Mouse (Mus musculus) embryonic facial prominence, embryonic 11.5 days (tissue): ENCODE results near the gene Bcl11b. TPM values are rescaled to one million over a fixed set of nuclear protein-coding genes. Genes with fewer than 3 reads are reported as not detected.

Source experiments
- ATAC-seq: fragments of 200-750 bp; cut with Nextera tagmentation; replicated peaks from 2 replicates; pipeline ENCODE4 v1.8.0; 2017; ENCODE audit warnings: low read depth; ENCODE audit not compliant: insufficient number of reproducible peaks, low FRiP score, low TSS enrichment
- DNase-seq: peaks from one replicate; pipeline ENCODE4 v3.0.0-alpha.2; 2015; ENCODE audit warnings: low spot score
- H3K27ac ChIP-seq: fragments of 300-500 bp; sonication (generic); replicated peaks from 2 replicates; pipeline ENCODE4 v1.5.1; 2014; ENCODE audit warnings: mild to moderate bottlenecking, low read depth, low read length, control low read depth
- H3K27me3 ChIP-seq: fragments of 300-500 bp; sonication (generic); 2 replicates; pipeline ENCODE4 v1.6.1; 2014; ENCODE audit warnings: mild to moderate bottlenecking, low read length, moderate library complexity, mixed read lengths; ENCODE audit not compliant: control insufficient read depth, insufficient read depth
- H3K36me3 ChIP-seq: fragments of 300-500 bp; sonication (generic); replicated peaks from 2 replicates; pipeline ENCODE4 v1.6.1; 2014; ENCODE audit warnings: low read depth, mild to moderate bottlenecking, low read length, moderate library complexity, mixed read lengths; ENCODE audit not compliant: control insufficient read depth, insufficient read depth
- H3K4me1 ChIP-seq: fragments of 300-500 bp; sonication (generic); 2 replicates; pipeline ENCODE4 v1.6.1; 2014; ENCODE audit warnings: low read length, mixed read lengths; ENCODE audit not compliant: control insufficient read depth, insufficient read depth
- H3K4me2 ChIP-seq: fragments of 300-500 bp; sonication (generic); 2 replicates; pipeline ENCODE4 v1.6.1; 2014; ENCODE audit warnings: low read depth, mild to moderate bottlenecking, control low read depth, low read length, moderate library complexity
- H3K4me3 ChIP-seq: fragments of 300-500 bp; sonication (generic); 2 replicates; pipeline ENCODE4 v1.5.1; 2014; ENCODE audit warnings: low read depth, low read length, control low read depth
- H3K9ac ChIP-seq: fragments of 300-500 bp; sonication (generic); replicated peaks from 2 replicates; pipeline ENCODE4 v1.6.1; 2014; ENCODE audit warnings: mild to moderate bottlenecking, control low read depth, low read length
- H3K9me3 ChIP-seq: fragments of 300-500 bp; sonication (generic); replicated peaks from 2 replicates; pipeline ENCODE4 v1.6.1; 2016; ENCODE audit warnings: mild to moderate bottlenecking, low read length, inconsistent platforms, mixed read lengths; ENCODE audit not compliant: control insufficient read depth
- WGBS: fragments of 180-500 bp; shearing (Covaris S2); extraction: QIAGEN DNeasy Blood & Tissue Kit; methylation state at CpG from one replicate; pipeline ENCODE4 v1.1.7; 2014; 5-methylcytosine and 5-hydroxymethylcytosine counted together
- polyA plus RNA-seq: library from polyadenylated mRNA; unstranded; fragments of >200 nt; fragmentation: Nextera tagmentation; extraction: Ambion mirVana; gene quantifications from 2 replicates; pipeline ENCODE4 v1.2.1, GENCODE M21; 2014

Gene Bcl11b
- polyA plus RNA-seq, 1 experiment from 2014 or later = 14.8 TPM

- no peak overlapping the region for H3K27ac ChIP-seq
- no peak overlapping the region for H3K4me3 ChIP-seq
- ATAC-seq (no peak), DNase-seq (no peak)
- H3K4me1 ChIP-seq = no peaks in the 10 kb centered on the region
- WGBS = 82% methylated on average over 5 of the region's 5 CpGs
- no peaks in the 10 kb centered on the region for H3K27me3 ChIP-seq
- no peaks in the 10 kb centered on the region for H3K36me3 ChIP-seq
- no peaks in the 10 kb centered on the region for H3K9me3 ChIP-seq
- no peak overlapping the region for H3K4me2 ChIP-seq
- no peak overlapping the region for H3K9ac ChIP-seq
Observed at GRCm38 (mm10) chr12:107936972-107937371, 66.4 kb downstream of the Bcl11b start.

DNA sequence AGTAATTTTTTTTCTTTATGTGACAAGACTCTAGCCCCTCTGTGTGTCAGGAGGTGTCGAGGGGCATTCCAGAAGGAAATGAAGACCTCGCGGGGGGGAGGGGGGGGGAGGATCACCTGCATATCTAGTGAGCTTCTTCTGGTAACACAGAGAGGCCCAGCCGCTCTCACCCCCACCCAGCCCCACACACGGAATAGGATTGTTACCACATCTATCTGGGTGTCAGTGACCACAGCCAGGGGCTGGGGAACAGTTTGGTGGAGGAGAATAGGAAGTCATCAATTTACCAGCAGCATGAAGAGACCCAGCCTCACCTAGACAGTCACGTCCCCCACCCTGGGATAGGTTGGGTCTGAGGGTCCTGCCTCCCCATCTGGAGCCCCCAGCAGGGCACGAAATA is 67.0 kb downstream of the Bcl11b start:
- Histone ChIP-seq H3K4me1 (no peaks in the 10 kb centered on the region; the same call in 1 of the 2 replicates), H3K27me3 (no peaks in the 10 kb centered on the region), H3K9me3 (no peaks in the 10 kb centered on the region), H3K27ac (no peak overlapping the region), H3K4me3 (no peak overlapping the region), H3K9ac (no peak overlapping the region), H3K4me2 (no peak overlapping the region), H3K36me3 (no peaks in the 10 kb centered on the region)
- DNase-seq = no peak
- no peak for ATAC-seq
- 82% methylated on average over 7 of the region's 7 CpGs for WGBS

GRCm38 (mm10) chr12:107934831-107935437 is 68.5 kb downstream of the Bcl11b start:
- Histone ChIP-seq H3K9ac (no peak overlapping the region), H3K4me3 (no peak overlapping the region), H3K9me3 (no peaks in the 10 kb centered on the region), H3K27ac (no peak overlapping the region), H3K36me3 (no peaks in the 10 kb centered on the region), H3K4me1 (peaks cover 6% of the 10 kb centered on the region; the same call in 1 of the 2 replicates), H3K4me2 (no peak overlapping the region), H3K27me3 (no peaks in the 10 kb centered on the region)
- ATAC-seq (no peak), DNase-seq (no peak)
- WGBS = 82% methylated on average over 19 of the region's 19 CpGs

- ATAC-seq = no peak
- no peak overlapping the region for H3K4me3 ChIP-seq
- H3K27ac ChIP-seq = no peak overlapping the region
- H3K9me3 ChIP-seq = no peaks in the 10 kb centered on the region
- peaks cover 8% of the 10 kb centered on the region; the same call in 1 of the 2 replicates for H3K4me1 ChIP-seq
- WGBS = 73% methylated on average over 12 of the region's 12 CpGs
- no peak overlapping the region for H3K9ac ChIP-seq
- H3K4me2 ChIP-seq = no peak overlapping the region
- H3K27me3 ChIP-seq = no peaks in the 10 kb centered on the region
- no peak for DNase-seq
- no peaks in the 10 kb centered on the region for H3K36me3 ChIP-seq
Observed at GRCm38 (mm10) chr12:107932140-107932539, 71.3 kb downstream of the Bcl11b start.

DNA sequence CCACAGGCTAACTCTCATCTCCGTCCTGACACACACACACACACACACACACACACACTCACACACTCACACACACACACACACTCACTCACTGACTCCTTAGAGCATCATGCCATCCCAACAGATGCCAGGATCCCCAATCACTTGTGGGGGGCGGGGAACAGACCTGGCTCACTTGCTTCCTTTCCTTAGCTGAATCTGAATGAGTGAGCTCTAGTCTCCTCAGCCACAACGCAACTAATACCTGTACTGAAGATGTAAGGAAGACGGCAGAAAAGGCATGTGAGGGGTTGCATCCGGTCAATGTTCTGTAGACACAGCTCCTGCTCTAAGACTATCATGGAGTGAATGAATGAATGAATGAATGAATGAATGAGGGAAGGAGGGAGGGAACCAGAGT is 71.9 kb downstream of the Bcl11b start:
- 74% methylated on average over 5 of the region's 5 CpGs for WGBS
- Histone ChIP-seq H3K9ac (no peak overlapping the region), H3K27ac (no peak overlapping the region), H3K36me3 (no peaks in the 10 kb centered on the region), H3K4me2 (no peak overlapping the region), H3K4me3 (no peak overlapping the region), H3K27me3 (no peaks in the 10 kb centered on the region), H3K9me3 (no peaks in the 10 kb centered on the region), H3K4me1 (peaks cover 8% of the 10 kb centered on the region; the same call in 1 of the 2 replicates)
- no peak for DNase-seq
- no peak for ATAC-seq

GRCm38 (mm10) chr12:107930611-107931350 is 72.6 kb downstream of the Bcl11b start:
- H3K4me1 ChIP-seq = peaks cover 8% of the 10 kb centered on the region; the same call in 1 of the 2 replicates
- H3K27ac ChIP-seq = no peak overlapping the region
- no peak overlapping the region for H3K9ac ChIP-seq
- no peaks in the 10 kb centered on the region for H3K27me3 ChIP-seq
- no peak overlapping the region for H3K4me2 ChIP-seq
- no peaks in the 10 kb centered on the region for H3K9me3 ChIP-seq
- WGBS = 60% methylated on average over 28 of the region's 28 CpGs
- no peak overlapping the region for H3K4me3 ChIP-seq
- no peak for ATAC-seq
- DNase-seq = peak; percentile 41
- H3K36me3 ChIP-seq = no peaks in the 10 kb centered on the region

GRCm38 (mm10) chr12:107928905-107929304 is 74.5 kb downstream of the Bcl11b start:
- Histone ChIP-seq H3K4me1 (peaks cover 8% of the 10 kb centered on the region; the same call in 1 of the 2 replicates), H3K4me2 (no peak overlapping the region), H3K27ac (no peak overlapping the region; the same call in 1 of the 2 replicates), H3K27me3 (no peaks in the 10 kb centered on the region), H3K9ac (no peak overlapping the region), H3K4me3 (no peak overlapping the region), H3K9me3 (no peaks in the 10 kb centered on the region), H3K36me3 (no peaks in the 10 kb centered on the region)
- DNase-seq (no peak), ATAC-seq (no peak)
- 85% methylated on average over 7 of the region's 7 CpGs for WGBS

- H3K27me3 ChIP-seq = no peaks in the 10 kb centered on the region
- H3K4me1 ChIP-seq = peaks cover 8% of the 10 kb centered on the region; the same call in 1 of the 2 replicates
- no peak for DNase-seq
- no peak overlapping the region; the same call in 1 of the 2 replicates for H3K27ac ChIP-seq
- no peak overlapping the region for H3K9ac ChIP-seq
- H3K9me3 ChIP-seq = no peaks in the 10 kb centered on the region
- WGBS = 71% methylated on average over 15 of the region's 15 CpGs
- H3K36me3 ChIP-seq = no peaks in the 10 kb centered on the region
- no peak for ATAC-seq
- H3K4me2 ChIP-seq = no peak overlapping the region
- H3K4me3 ChIP-seq = no peak overlapping the region
Observed at GRCm38 (mm10) chr12:107928464-107928901, 74.9 kb downstream of the Bcl11b start.
